Mouse (Mus musculus) forebrain, embryonic 11.5 days (tissue): ENCODE measurements around the gene Prr7. TPM values are rescaled to one million over a fixed set of nuclear protein-coding genes. Genes with fewer than 3 reads are reported as not detected.

Experiments
- ATAC-seq: fragments of 200-750 bp; cut with Nextera tagmentation; replicated peaks from 2 replicates; pipeline ENCODE4 v1.8.0; 2017; ENCODE audit warnings: moderate TSS enrichment; ENCODE audit not compliant: low FRiP score
- DNase-seq: peaks from one replicate; pipeline ENCODE4 v3.0.0-alpha.2; 2017; ENCODE audit warnings: low spot score
- H3K27ac ChIP-seq: fragments of 300-500 bp; sonication (generic); 2 replicates; pipeline ENCODE4 v1.5.1; 2014; ENCODE audit warnings: low read depth, low read length
- H3K27me3 ChIP-seq: fragments of 300-500 bp; sonication (generic); 2 replicates; pipeline ENCODE4 v1.6.1; 2014; ENCODE audit warnings: mild to moderate bottlenecking, low read length, mixed read lengths; ENCODE audit not compliant: control insufficient read depth, insufficient read depth
- H3K36me3 ChIP-seq: fragments of 300-500 bp; sonication (generic); 2 replicates; pipeline ENCODE4 v1.6.1; 2014; ENCODE audit warnings: mild to moderate bottlenecking, low read length, moderate library complexity, mixed read lengths; ENCODE audit not compliant: control insufficient read depth, insufficient read depth
- H3K4me1 ChIP-seq: fragments of 300-500 bp; sonication (generic); replicated peaks from 2 replicates; pipeline ENCODE4 v1.6.1; 2014; ENCODE audit warnings: low read length, mixed read lengths; ENCODE audit not compliant: control insufficient read depth, insufficient read depth
- H3K4me2 ChIP-seq: fragments of 300-500 bp; sonication (generic); 2 replicates; pipeline ENCODE4 v1.6.1; 2014; ENCODE audit warnings: low read depth, mild to moderate bottlenecking, low read length, moderate library complexity, mixed read lengths; ENCODE audit not compliant: severe bottlenecking
- H3K4me3 ChIP-seq: fragments of 300-500 bp; sonication (generic); 2 replicates; pipeline ENCODE4 v1.5.1; 2014; ENCODE audit warnings: low read depth, low read length
- H3K9ac ChIP-seq: fragments of 300-500 bp; sonication (generic); 2 replicates; pipeline ENCODE4 v1.6.1; 2014; ENCODE audit warnings: low read length
- H3K9me3 ChIP-seq: fragments of 300-500 bp; sonication (generic); 2 replicates; pipeline ENCODE4 v1.6.1; 2016; ENCODE audit warnings: low read length, mixed read lengths; ENCODE audit not compliant: control insufficient read depth
- WGBS: fragments of 180-500 bp; shearing (Covaris S2); extraction: QIAGEN DNeasy Blood & Tissue Kit; methylation state at CpG from one replicate; pipeline ENCODE4 v1.1.7; 2014; 5-methylcytosine and 5-hydroxymethylcytosine counted together
- polyA plus RNA-seq: library from polyadenylated mRNA; unstranded; fragments of >200 nt; fragmentation: Nextera tagmentation; extraction: Ambion mirVana; gene quantifications from 2 replicates; pipeline ENCODE4 v1.2.1, GENCODE M21; 2014

Prr7 gene
- polyA plus RNA-seq, 1 experiment from 2014 or later, result 2.3 TPM

- DNase-seq (no peak), ATAC-seq (no peak)
- Histone ChIP-seq H3K27ac (no peak overlapping the region), H3K36me3 (peaks cover 9% of the 10 kb centered on the region; the same call in 1 of the 2 replicates), H3K27me3 (no peaks in the 10 kb centered on the region), H3K9ac (peak overlapping the region; percentile 94), H3K4me2 (peak overlapping the region; percentile 86), H3K9me3 (no peaks in the 10 kb centered on the region), H3K4me1 (peaks cover 8% of the 10 kb centered on the region; the same call in 1 of the 2 replicates), H3K4me3 (peak overlapping the region; percentile 90)
- 77% methylated on average over 6 of the region's 6 CpGs for WGBS
Observed at GRCm38 (mm10) chr13:55446483-55447105, 17.5 kb upstream of the Prr7 start.

DNA sequence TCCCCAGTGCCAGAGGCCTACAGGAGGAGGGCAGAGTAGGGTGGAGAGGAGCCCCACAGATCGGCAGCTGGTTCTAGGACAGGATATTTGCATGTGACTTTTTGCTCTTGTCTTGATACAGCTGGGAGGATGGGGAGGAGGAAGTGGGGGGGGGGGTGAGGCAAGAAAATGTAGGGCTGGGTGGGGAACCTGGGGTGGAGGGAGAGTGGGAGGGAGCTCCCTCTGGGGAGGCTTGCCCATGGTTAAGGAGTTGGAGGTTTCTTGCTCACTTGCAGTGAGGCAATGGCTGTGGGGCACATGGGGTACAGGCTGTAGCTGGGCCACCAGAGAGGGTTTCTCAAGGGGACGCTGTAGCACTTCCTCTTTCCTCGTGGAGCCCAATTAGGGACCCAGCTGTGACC lies 16.5 kb upstream of the Prr7 start:
- ATAC-seq (no peak), DNase-seq (no peak)
- H3K27me3 ChIP-seq, result no peaks in the 10 kb centered on the region
- no peak overlapping the region for H3K9ac ChIP-seq
- peaks cover 8% of the 10 kb centered on the region; the same call in 1 of the 2 replicates for H3K4me1 ChIP-seq
- 61% methylated on average over 3 of the region's 3 CpGs for WGBS
- peaks cover 17% of the 10 kb centered on the region; the same call in 1 of the 2 replicates for H3K36me3 ChIP-seq
- 0 out of 2 replicates have a peak overlapping the region, but pooled peaks have one; percentile 13 for H3K4me2 ChIP-seq
- no peak overlapping the region for H3K27ac ChIP-seq
- no peak overlapping the region for H3K4me3 ChIP-seq
- no peaks in the 10 kb centered on the region for H3K9me3 ChIP-seq

DNA sequence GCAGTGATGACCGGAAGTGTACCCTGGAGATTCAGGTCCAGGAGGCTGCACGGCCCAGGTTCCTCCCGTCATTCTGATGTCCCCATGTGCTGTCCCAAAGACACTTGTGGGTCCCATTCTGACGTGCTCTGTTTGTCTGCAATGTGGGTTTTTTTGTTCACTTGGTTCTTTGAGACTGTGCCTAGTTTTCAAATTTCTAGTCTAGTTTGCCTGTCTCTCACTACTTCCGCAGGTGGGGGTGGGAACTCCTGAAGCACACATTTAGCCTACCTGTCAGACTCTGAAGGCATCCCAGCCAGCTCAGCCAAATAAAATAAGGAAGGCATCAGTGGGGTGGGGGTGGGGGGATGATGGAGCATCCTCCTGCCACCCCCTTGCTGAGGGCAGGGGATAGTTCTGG lies 15.9 kb upstream of the Prr7 start:
- no peak for ATAC-seq
- Histone ChIP-seq H3K27ac (no peak overlapping the region), H3K9ac (no peak overlapping the region), H3K4me3 (no peak overlapping the region), H3K27me3 (no peaks in the 10 kb centered on the region), H3K9me3 (no peaks in the 10 kb centered on the region), H3K4me2 (no peak overlapping the region), H3K4me1 (peaks cover 8% of the 10 kb centered on the region; the same call in 1 of the 2 replicates), H3K36me3 (peaks cover 20% of the 10 kb centered on the region; the same call in 1 of the 2 replicates)
- WGBS, result 94% methylated on average over 5 of the region's 5 CpGs
- no peak for DNase-seq

GRCm38 (mm10) chr13:55449205-55449604 lies 14.9 kb upstream of the Prr7 start:
- Histone ChIP-seq H3K4me2 (no peak overlapping the region), H3K36me3 (peaks cover 24% of the 10 kb centered on the region; the same call in 1 of the 2 replicates), H3K9ac (no peak overlapping the region), H3K9me3 (no peaks in the 10 kb centered on the region), H3K27ac (no peak overlapping the region), H3K4me1 (peaks cover 8% of the 10 kb centered on the region; the same call in 1 of the 2 replicates), H3K27me3 (no peaks in the 10 kb centered on the region), H3K4me3 (no peak overlapping the region)
- WGBS, result 89% methylated on average over 9 of the region's 9 CpGs
- ATAC-seq, result no peak
- DNase-seq, result no peak

- Histone ChIP-seq H3K4me2 (no peak overlapping the region), H3K27ac (no peak overlapping the region), H3K4me3 (no peak overlapping the region), H3K27me3 (no peaks in the 10 kb centered on the region), H3K36me3 (peaks cover 24% of the 10 kb centered on the region; the same call in 1 of the 2 replicates), H3K4me1 (peaks cover 8% of the 10 kb centered on the region; the same call in 1 of the 2 replicates), H3K9me3 (no peaks in the 10 kb centered on the region), H3K9ac (no peak overlapping the region)
- WGBS, result 90% methylated on average over 17 of the region's 17 CpGs
- no peak for ATAC-seq
- DNase-seq, result no peak
Observed at GRCm38 (mm10) chr13:55449679-55450441, 14.2 kb upstream of the Prr7 start.

DNA sequence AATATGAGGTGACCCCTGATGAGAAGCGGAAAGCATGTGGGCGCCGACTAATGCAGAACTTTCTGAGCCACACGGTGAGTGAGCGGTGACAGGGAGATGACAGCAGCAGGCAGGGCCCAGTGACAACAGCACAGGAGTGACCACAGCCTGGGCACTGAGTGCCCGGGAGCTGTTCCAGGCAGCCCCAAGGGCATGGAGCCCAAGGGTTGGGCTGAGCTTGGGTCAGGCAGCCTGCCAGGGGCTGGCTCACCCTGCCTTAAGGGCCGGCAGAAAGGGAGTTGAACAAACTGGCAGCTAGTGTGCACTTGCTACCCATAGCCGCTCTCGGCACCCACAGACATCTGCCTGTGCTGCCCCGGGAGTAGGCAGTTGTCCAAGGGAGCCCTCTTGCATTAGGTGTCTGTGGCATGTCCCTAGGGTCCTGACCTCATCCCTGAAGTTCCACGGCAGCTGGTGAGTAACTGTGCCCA lies 13.5 kb upstream of the Prr7 start:
- Histone ChIP-seq H3K9ac (no peak overlapping the region), H3K27ac (no peak overlapping the region), H3K27me3 (no peaks in the 10 kb centered on the region), H3K9me3 (no peaks in the 10 kb centered on the region), H3K4me3 (no peak overlapping the region), H3K4me2 (no peak overlapping the region), H3K36me3 (peaks cover 24% of the 10 kb centered on the region; the same call in 1 of the 2 replicates), H3K4me1 (peaks cover 8% of the 10 kb centered on the region; the same call in 1 of the 2 replicates)
- ATAC-seq (no peak), DNase-seq (no peak)
- 95% methylated on average over 11 of the region's 11 CpGs for WGBS

- 90% methylated on average over 10 of the region's 10 CpGs for WGBS
- no peak overlapping the region for H3K9ac ChIP-seq
- H3K27ac ChIP-seq, result no peak overlapping the region
- DNase-seq, result no peak
- peaks cover 7% of the 10 kb centered on the region; the same call in 1 of the 2 replicates for H3K4me1 ChIP-seq
- H3K4me2 ChIP-seq, result no peak overlapping the region
- peaks cover 25% of the 10 kb centered on the region; the same call in 1 of the 2 replicates for H3K36me3 ChIP-seq
- H3K9me3 ChIP-seq, result no peaks in the 10 kb centered on the region
- no peaks in the 10 kb centered on the region for H3K27me3 ChIP-seq
- no peak overlapping the region for H3K4me3 ChIP-seq
- no peak for ATAC-seq
Observed at GRCm38 (mm10) chr13:55451296-55451695, 12.8 kb upstream of the Prr7 start.

DNA sequence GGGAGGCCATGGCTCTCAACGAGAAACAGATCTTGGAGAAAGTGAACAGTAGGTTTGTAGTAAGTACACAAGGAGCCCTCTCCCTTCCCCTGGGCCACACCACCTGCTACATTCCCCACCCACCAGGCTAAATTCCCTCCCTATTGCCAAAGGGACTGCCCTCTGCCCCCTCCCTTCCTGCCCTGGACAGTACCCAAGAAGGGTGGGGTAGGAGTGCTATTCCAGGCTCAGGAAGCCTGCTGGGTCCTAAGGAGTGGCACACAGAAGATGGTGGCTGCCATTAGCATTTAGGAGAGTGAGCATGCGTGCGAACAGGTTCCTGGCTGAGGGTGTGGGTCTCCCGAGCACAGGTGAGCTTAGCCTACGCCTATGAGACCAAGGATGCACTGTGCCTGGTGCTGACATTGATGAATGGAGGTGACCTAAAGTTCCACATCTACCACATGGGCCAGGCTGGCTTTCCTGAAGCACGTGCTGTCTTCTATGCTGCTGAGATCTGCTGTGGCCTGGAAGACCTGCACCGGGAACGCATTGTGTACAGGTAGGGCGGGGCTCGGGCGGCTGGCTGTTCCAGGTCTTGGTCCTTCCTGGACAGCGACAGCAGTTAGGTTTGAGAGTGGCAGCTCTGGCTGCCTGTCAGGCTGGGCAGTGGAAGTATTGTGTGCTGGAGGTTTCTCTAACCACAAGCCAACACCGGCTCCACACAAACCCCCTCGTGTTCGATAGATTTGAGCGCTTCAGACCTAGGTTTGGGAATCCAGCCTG lies 12.1 kb upstream of the Prr7 start:
- Histone ChIP-seq H3K27ac (no peak overlapping the region), H3K4me2 (no peak overlapping the region), H3K4me1 (peaks cover 4% of the 10 kb centered on the region; the same call in 1 of the 2 replicates), H3K4me3 (no peak overlapping the region), H3K9me3 (no peaks in the 10 kb centered on the region), H3K27me3 (no peaks in the 10 kb centered on the region), H3K36me3 (peaks cover 28% of the 10 kb centered on the region; the same call in 1 of the 2 replicates), H3K9ac (no peak overlapping the region)
- DNase-seq (no peak), ATAC-seq (no peak)
- 96% methylated on average over 16 of the region's 16 CpGs for WGBS
